Mouse (Mus musculus): ENCODE measurements around the gene Spata31d1a. TPM values are rescaled to one million over a fixed set of nuclear protein-coding genes. Genes with fewer than 3 reads are reported as not detected.

The Spata31d1a gene
- polyA plus RNA-seq, 1 experiment from 2014 or later: 0.03 TPM

DNA sequence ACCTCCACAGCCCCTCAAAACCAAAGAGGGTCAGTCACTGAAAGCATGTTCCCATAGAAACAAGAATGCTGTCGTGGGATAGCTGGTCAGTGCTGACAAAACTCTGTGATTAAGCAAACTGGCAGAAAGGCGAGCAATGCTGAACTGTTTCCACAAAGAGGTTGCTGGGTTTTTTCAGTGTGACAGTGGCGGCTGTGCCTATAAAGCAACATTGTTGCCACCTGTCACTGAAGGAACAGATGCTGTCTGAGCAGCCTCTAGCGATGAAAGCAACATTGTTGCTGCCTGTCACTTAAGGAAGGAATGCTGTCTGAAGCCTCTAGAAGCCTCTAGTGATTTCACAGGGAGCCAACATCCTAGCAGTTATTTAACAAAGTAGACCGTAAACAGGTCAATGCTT, 57.5 kb downstream of the Spata31d1a start:
- Histone ChIP-seq H3K4me1 (replicated peaks) (peaks cover 32% of the 10 kb centered on the region), H3K9me3 (replicated peaks) (no peaks in the 10 kb centered on the region), H3K4me2 (no peak overlapping the region), H3K27ac (no peak overlapping the region), H3K9ac (no peak overlapping the region), H3K36me3 (peaks cover 86% of the 10 kb centered on the region), H3K27me3 (no peaks in the 10 kb centered on the region), H3K4me3 (replicated peaks) (no peak overlapping the region)
- ATAC-seq (ENCODE audit: low read depth) (no peak), DNase-seq (no peak)
- WGBS (ENCODE audit: insufficient replicate concordance): 78% methylated on average over 5 of the region's 5 CpGs

Other genes starting within 250 kb of the Spata31d1a start
- gene Agtpbp1, start 125.1 kb downstream of the Spata31d1a start, polyA plus RNA-seq (2015; fragmentation: Nextera tagmentation; extraction: Ambion mirVana): 9.2 and 11.0 TPM in 2 replicates
- 35.8 and 43.8 TPM in 2 replicates for gene Naa35, start 125.1 kb downstream of the Spata31d1a start, polyA plus RNA-seq (2015; fragmentation: Nextera tagmentation; extraction: Ambion mirVana)
- gene Golm1, start 34.5 kb downstream of the Spata31d1a start, polyA plus RNA-seq (2015; fragmentation: Nextera tagmentation; extraction: Ambion mirVana): 47.0 and 57.9 TPM in 2 replicates
- not detected in 2 replicates for gene 4921517D22Rik, start 16.2 kb downstream of the Spata31d1a start, polyA plus RNA-seq (2015; fragmentation: Nextera tagmentation; extraction: Ambion mirVana)
- not detected in 2 replicates for gene Spata31d1b, start 2.0 kb upstream of the Spata31d1a start, polyA plus RNA-seq (2015; fragmentation: Nextera tagmentation; extraction: Ambion mirVana)
- not detected in 2 replicates for gene Spata31d1d, start 21.4 kb upstream of the Spata31d1a start, polyA plus RNA-seq (2015; fragmentation: Nextera tagmentation; extraction: Ambion mirVana)
- gene 1700014D04Rik, start 36.4 kb upstream of the Spata31d1a start, polyA plus RNA-seq (2015; fragmentation: Nextera tagmentation; extraction: Ambion mirVana): not detected in 2 replicates
- 218 and 244 TPM in 2 replicates for gene Isca1, start 59.5 kb upstream of the Spata31d1a start, polyA plus RNA-seq (2015; fragmentation: Nextera tagmentation; extraction: Ambion mirVana)
- gene Gm49354, start 71.9 kb upstream of the Spata31d1a start, polyA plus RNA-seq (2015; fragmentation: Nextera tagmentation; extraction: Ambion mirVana): not detected in 2 replicates
- gene Tut7, start 112.8 kb upstream of the Spata31d1a start, polyA plus RNA-seq (2015; fragmentation: Nextera tagmentation; extraction: Ambion mirVana): 54.4 and 61.8 TPM in 2 replicates

Measured in liver, embryonic 13.5 days (tissue).